Mouse (Mus musculus) mesoderm, embryonic 11.5 days (tissue): ENCODE measurements around the gene Nrp2.

ENCODE experiments used
- DNase-seq: peaks from one replicate; pipeline ENCODE4 v3.0.0-alpha.2; 2012; ENCODE audit warnings: low read depth, low spot score

Gene Nrp2

DNA sequence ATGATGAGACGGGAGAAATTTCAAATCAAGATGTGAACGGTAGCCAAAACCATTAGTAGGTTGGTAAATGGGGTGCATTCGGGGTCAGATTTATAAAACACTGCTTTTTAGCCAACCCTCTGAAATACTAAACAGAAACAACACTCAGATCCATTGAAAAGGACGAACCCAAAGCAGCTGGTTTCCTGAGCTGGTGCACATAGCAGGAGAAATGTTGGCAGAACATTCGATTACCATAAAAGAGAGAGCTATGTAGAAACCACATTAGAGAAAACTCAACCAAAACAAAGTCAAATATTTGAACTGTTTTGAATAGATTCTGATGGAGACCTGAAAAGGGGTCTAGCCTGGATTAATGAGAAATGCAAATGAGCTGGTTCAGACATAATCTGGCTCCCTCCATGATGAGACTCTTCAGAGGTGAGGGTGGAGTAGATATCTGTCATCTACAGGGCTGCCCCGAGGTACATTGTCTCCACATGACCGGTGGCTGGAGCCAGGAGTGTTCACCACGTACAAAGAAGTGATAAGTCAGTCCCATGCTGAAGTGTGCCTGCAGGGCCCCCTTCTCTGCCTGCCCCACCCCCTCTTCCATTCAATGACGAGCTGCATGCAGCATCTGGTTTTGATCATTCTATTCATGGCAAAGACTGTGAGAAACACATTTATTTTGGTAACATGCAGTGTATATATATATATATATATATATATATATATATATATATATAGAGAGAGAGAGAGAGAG lies 156.6 kb downstream of the Nrp2 start:
- DNase-seq, result no peak

DNA sequence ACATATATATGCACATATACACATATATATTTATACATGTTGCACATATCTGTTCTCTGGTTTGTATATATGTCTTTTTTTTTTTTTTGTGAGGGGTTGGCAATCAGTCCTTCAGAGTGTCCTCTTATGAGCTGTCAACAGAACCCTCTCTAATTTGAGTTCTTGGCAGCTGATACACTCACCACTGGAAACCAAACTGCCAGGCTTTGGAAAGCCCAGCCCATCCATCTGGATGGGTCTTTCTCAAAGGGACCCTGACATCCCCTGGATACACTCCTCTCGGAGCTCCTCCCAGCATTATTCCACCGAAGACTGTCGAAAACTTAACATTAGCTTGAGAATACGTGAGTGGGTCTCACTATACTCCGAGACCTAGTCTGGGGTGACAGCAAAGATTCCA lies 157.2 kb downstream of the Nrp2 start:
- DNase-seq, result no peak

DNA sequence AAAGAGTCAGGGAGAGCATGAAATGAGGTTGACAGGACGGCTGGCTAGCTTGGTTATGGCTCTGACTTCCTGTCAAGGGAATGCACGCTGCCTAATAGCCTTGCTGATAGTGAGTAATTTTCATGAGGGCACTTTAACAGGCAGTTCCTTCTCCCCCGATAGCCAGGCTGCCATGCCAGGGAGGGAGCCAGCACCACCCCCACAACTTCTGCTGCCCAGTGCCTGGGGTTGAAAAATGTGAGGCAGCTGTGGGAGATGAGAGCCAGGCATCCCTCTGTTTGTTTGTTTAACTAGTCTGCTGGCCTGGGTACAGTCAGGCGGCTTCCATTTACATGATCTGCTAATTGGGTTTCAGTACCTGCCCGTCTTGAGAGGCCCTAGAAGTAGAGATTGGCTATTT lies 157.7 kb downstream of the Nrp2 start:
- no peak for DNase-seq
